Mouse (Mus musculus) bone marrow macrophage, adult 2 months (primary cell): ENCODE results near the gene Epgn.

ENCODE experiments used
- CTCF ChIP-seq: IDR thresholded peaks from 2 replicates; pipeline ENCODE4 v1.5.1; 2012; ENCODE audit warnings: low read depth, mild to moderate bottlenecking, low read length, moderate library complexity
- POLR2A ChIP-seq: IDR thresholded peaks from 2 replicates; pipeline ENCODE4 v1.6.1; 2012; ENCODE audit warnings: mild to moderate bottlenecking, low read depth, low read length, borderline replicate concordance

- TF ChIP-seq CTCF = no peak
- TF ChIP-seq POLR2A = no peak
Measured at GRCm38 (mm10) chr5:90980297-90980696, 47.0 kb upstream of the Epgn start.
